Mouse (Mus musculus): ENCODE data around the gene Msi2. TPM values are rescaled to one million over a fixed set of nuclear protein-coding genes. Genes with fewer than 3 reads are reported as not detected.

Msi2 gene
- total RNA-seq, 2 experiments from 2014 or later = 192 TPM

DNA sequence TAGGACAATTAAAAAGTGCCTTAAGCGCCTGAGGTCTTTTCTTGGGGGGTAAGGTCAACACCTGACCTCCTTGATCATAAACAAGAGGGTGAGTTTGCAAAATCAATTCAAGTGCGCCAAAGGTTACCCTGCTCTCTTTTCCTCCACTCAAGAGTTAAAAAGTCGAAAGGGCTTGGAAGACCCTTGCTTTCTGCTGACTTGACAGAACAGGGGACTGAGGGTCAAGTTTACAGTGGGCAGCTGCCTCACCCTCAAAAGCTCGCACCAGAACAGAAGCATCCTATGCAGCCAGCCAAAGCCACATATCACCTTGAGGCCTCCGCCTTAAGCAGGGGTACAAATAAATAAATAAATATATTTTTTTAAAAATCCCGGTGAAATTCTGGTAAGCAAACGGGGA, 3.0 kb downstream of the Msi2 start:
- no peak for DNase-seq
- intact Hi-C loops (cut with DNase I) = no loop called here

GRCm38 (mm10) chr11:88714127-88714526, 4.2 kb downstream of the Msi2 start:
- intact Hi-C loops (cut with DNase I) = no loop called here
- DNase-seq = no peak

DNA sequence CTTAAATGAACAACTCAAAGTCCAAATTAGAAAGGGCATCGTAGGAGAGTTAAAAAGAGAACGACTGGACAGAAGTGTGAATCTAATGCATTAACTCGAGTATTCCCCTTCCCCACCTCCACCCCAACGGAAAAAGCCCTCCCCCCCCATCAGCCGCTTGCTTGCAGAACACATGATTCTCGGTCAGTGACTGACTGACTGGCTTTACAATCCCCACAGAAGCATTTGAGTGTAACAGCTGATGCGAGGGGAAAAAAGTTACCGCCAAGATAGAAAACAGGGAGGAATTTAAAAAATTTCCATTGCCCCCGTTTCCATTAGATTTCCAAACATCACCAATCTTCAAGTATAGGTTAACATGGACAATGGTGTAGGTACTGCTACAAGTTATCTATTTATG, 4.8 kb downstream of the Msi2 start:
- intact Hi-C loops (cut with DNase I) = no loop called here
- no peak for DNase-seq

DNA sequence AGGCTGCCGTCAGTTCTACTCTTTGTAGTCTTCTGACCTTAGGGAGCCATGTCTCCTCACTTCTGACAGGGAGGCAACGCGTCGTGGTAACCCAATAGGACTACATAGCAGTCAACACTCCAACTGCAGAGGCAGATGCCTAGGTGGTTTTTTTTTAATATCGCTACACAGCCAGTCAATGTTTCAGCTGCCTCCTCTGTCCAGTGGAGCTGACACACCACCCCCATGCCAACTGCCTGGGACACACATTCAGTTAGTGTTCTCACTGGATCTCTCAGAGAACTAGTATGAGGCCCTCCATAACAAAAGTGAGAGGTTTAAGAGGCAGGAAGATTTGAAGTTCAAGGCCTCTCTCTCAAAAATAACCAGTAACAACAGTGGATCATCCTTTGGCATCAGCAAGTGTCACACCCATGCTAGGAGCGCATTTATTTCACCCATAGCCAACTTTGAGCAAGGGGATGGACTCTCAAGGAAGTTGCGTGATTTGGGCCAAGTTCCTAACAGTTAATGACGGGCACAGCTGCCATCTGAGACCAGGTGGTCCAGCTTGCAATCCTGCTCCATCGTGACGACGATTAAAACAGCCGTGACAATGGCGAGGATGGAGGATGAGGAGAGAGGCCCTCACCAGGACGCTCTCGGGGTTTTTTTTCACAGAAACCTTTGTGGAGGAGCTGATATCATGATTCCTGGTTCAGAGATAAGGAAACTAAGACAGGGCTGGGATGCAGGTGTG, 8.3 kb downstream of the Msi2 start:
- DNase-seq = no peak
- intact Hi-C loops (cut with DNase I) = no loop called here

- intact Hi-C loops (cut with DNase I) = no loop called here
- no peak for DNase-seq
Measured at GRCm38 (mm10) chr11:88707228-88707775, 11.0 kb downstream of the Msi2 start.

DNA sequence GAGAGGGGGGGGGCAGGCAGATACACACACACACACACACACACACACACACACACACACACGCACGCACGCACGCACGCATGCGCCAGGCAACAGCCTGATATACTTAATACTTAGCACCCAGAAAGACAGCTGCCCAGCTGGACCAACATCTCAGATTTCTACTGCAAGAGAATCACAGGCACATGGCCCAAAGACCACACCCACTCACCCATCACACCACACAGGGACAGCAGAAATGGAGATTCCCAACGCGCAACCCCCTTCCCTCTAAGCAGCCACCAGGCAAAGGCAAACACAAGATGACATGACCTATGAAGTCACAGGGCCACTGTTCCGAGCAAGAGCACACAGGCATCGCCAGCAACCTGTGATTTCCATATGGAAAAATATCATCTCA, 13.6 kb downstream of the Msi2 start:
- no peak for DNase-seq
- intact Hi-C loops (cut with DNase I) = no loop called here

GRCm38 (mm10) chr11:88703220-88703619, 15.1 kb downstream of the Msi2 start:
- no peak for DNase-seq
- intact Hi-C loops (cut with DNase I) = no loop called here

DNA sequence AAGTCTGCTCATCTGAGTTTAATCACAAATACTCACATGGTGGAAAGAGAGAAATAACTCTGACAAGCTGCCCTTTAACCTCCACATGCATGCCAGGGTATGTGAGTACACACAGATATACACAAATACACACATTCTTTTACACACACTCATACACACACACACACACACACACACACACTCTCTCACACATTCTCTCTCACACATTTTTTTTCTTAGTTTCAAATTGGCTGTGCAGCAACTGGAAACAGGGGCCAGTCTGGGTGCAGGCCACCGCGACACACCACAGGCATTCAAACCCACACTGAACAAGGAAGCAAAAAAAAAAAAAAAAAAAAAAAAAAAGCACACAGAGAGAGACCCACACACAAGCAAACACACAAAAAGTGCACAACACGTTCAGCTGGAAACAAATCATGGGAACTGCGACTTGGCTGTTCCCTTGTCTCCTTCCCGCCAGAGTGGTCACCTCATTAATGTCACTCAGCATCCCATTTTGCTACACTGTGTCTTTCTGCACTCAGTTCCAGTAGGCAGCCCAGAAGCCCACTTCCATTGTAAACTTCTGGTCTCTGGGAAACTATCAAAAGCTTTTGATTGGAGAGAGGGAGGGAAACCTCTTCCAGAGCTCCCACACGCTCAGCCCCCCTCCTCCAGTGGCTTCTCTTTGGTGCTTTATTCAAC, 16.2 kb downstream of the Msi2 start:
- intact Hi-C loops (cut with DNase I) = no loop called here
- DNase-seq = no peak

GRCm38 (mm10) chr11:88701020-88701419, 17.3 kb downstream of the Msi2 start:
- intact Hi-C loops (cut with DNase I) = no loop called here
- DNase-seq = no peak

- intact Hi-C loops (cut with DNase I) = no loop called here
- no peak for DNase-seq
Measured at GRCm38 (mm10) chr11:88700202-88700711, 18.1 kb downstream of the Msi2 start.

- intact Hi-C loops (cut with DNase I) = loop anchor here (2.0 kb wide), 1 partner anchor 23 kb away; no protein-coding TSS in a partner anchor
- no peak for DNase-seq
Measured at GRCm38 (mm10) chr11:88693905-88694893, 24.1 kb downstream of the Msi2 start.

GRCm38 (mm10) chr11:88693002-88693769, 25.1 kb downstream of the Msi2 start:
- intact Hi-C loops (cut with DNase I) = no loop called here
- DNase-seq = no peak

DNA sequence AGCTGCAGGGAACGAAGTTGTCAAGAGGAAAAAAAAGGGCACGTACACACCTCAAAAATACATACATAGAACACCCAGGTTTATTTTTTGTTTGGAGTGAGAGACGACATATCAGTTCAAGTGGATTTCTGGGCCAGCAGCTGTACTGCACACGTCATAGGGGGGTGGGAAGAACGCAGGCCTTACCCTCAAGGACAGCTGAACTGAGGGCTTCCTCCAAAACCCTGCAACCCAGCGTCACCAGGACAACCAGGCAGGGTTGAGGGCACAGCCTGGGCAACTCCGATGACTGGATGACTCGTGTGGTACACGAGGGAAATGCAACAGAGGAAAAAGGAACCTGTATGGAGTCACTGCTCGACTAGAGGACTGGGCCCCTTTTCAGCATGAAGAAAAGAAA, 25.9 kb downstream of the Msi2 start:
- intact Hi-C loops (cut with DNase I) = no loop called here
- no peak for DNase-seq

DNA sequence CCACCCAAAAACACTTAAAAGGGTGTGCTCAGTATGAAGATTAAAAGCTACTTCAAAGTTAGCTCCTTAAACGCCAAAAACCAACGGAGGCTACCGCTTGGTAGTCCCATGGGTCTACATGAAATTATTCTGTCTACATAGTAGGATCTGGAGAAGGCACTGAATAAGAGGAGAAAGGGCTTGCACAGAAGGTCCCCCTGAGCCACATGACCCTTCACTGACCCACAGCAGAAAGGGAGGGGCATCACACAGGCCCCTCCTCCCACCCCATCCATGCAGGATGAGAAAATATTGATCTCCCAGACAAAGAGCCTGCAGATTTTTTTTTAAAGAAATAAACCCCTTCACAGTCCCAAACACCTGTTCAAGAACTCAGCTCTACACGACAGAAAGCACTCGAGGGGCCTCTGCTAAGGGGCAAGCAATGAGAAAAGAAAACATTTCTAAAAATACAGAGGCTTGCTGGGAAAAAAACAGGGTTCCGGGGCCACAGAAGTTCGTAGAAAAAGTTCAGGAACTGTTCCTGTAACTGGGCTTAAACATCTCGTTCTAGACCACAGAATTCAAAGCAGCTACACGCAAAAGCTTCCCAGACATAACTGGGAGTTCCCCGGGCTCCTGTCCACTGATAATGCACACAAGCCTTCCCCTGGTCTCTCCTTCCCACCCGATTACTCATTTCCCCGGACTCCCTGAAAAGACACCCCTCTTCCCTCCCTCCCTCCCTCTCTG, 27.6 kb downstream of the Msi2 start:
- intact Hi-C loops (cut with DNase I) = no loop called here
- no peak for DNase-seq

DNA sequence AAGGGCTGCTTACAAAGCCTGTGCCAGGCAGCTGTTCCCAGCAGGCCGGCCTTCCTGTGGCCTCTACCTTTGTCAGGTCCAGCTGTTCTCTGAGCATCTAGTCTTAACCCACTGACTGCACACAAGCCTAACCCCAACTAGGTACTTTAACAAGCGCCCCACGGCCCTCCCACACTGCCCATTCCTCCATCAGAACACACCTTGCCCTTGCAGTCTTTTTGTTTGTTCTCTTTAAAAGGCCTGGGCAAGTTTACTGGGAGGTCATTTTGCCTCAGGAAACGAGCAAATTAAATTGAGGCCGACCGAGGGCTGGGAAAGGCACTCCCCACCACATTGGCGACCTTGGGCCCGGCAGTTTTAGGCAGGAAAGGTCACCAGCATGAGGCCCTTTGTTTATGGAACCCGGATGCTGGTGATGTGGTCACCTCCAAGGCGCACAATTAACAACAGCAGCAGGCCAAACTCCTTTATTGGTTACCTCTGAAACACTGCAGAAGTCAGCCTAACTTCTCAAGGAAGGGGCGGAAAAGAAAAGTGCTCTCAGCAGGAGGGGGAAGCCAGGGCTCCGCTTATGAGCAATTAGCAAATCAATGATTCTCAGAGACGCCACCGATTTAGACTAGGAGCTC, 28.4 kb downstream of the Msi2 start:
- DNase-seq = no peak
- intact Hi-C loops (cut with DNase I) = no loop called here

- no peak for DNase-seq
Measured at GRCm38 (mm10) chr11:88688644-88689043, 29.7 kb downstream of the Msi2 start.

DNA sequence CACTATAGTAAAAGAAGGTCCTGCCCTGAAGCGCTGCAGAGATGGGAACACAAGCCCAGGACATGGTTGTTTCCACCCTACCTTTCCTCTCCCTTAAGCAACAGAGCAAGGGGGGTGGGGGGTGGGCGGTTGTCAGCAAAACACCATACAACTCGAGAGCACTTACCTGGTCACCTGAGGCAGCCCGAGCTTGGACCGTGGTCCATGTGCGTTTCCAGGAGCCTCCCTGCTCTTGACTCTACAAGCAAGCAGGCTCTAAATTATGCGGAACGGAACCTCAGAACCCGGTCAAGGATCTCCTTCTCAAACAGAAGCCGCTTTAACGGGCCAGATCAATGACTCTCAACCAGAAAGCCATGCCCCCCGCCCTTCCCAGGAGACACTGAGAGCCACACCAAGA, 30.6 kb downstream of the Msi2 start:
- intact Hi-C loops (cut with DNase I) = no loop called here
- DNase-seq = no peak

More at GRCm38 (mm10) chr11:88688644-88689043, 29.7 kb downstream of the Msi2 start:
- intact Hi-C loops (cut with DNase I) = no loop called here

DNA sequence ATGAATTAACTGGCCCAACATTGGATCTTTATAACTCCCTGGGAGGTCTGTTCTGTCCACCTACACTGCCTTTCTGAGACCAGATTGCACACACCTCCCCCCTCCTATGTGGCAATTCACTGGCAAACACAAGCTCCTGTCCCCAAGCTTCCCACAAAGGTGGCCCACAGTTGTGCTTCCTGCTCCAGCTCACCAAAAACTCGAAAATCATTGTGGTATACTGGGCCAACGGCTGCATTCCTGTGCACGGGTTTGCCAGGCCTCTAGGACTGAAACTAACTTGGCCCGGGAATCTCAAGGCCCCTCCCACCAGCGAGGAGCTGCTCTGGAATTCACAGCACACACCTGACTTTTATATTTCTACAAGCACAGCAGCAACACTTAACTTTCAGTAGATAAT, 31.3 kb downstream of the Msi2 start:
- intact Hi-C loops (cut with DNase I) = no loop called here
- no peak for DNase-seq

DNA sequence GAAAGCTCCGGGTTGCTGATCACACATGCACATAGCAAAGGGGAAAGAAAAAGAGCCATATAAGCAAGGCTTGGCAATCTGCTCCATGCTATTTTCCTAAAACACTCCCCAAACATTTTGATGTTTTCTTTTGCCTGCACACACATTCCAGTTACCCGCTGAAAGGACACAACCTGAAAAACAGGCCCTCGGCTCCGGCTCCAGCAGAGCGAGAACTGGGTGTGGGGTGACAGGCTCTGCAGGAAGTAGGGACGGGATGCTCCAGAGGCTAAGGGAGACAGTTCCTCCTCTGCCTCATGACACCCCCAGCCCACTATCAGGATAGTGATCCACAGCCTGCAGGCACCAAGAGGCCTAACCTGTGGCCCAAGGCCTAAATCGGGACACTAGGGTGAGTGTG, 32.3 kb downstream of the Msi2 start:
- no peak for DNase-seq
- intact Hi-C loops (cut with DNase I) = no loop called here
